Mouse (Mus musculus): ENCODE measurements around the gene 1700056E22Rik.

1700056E22Rik gene

DNA sequence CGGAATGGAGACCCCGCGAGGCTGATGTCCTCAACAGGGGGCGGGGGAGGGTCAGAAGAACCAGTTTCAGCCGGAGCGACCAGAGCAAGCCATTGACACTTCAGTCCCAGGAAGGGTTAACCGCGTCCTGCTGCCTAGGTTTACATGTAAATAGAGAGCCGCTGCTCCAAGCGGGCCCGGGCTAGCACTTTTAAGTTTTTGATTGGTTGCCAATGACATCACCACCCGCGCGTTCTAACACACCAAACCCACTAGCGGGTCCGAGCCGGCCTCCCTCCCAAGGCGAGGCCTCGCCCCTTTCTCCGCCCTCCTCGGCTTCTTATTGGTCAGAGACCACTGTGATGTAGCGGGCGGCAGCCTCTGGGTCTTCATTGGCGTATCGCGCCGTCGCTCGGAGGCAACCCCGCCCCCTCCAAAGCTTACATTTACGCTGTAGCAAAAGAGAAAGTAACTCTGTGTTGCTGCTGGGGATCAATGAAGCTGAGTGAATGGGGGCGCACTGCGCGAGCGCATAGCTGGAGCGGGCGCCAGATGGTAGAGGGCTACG is at the start of gene 1700056E22Rik:
Gene 1700056E22Rik (minus strand): TSS at position 291 of the 547 bp plus-strand sequence.
- peak; percentile 98 for DNase-seq (ENCODE audit: low read depth)

DNA sequence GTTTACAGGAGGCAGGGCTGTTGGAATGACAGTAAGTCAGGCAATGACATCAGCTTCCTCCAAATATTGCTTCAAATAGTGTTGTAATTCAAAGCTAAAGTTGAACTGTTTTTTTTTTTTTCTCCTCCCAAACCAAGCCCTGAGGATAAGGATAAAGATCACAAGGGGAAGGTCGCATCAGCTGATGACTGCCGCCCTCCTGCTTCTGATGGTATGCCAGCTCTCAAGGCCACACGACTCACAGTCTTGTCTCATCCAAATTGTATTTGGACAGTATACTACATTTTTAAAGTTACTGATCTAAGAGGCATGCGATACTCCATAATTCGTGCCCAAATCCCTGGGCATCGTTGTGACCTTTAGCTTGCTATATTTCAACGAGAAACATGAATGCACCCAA is 49.1 kb upstream of the 1700056E22Rik start:
- DNase-seq (ENCODE audit: low read depth): no peak

DNA sequence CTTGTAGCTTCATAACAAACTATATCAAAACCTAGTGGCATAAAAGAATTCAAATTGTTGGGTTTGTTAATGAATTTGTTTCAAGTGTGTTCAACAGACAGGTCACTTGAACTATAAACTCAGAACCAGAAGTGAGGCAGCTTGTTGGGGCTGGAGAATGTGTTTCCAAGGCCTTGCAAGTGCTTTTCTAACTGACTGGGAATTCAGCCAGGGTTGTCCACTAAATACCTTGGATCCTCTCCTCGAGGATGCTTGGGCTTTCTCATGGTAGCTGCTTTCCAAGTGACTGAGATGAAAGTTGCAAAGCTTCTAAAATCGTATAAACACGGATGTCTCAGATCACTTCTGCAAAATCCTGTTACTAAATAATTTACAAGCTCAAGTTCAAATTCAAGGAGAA is 48.6 kb upstream of the 1700056E22Rik start:
- DNase-seq (ENCODE audit: low read depth): no peak

GRCm38 (mm10) chr1:184079304-184079703 is 45.2 kb upstream of the 1700056E22Rik start:
- DNase-seq (ENCODE audit: low read depth): no peak

DNA sequence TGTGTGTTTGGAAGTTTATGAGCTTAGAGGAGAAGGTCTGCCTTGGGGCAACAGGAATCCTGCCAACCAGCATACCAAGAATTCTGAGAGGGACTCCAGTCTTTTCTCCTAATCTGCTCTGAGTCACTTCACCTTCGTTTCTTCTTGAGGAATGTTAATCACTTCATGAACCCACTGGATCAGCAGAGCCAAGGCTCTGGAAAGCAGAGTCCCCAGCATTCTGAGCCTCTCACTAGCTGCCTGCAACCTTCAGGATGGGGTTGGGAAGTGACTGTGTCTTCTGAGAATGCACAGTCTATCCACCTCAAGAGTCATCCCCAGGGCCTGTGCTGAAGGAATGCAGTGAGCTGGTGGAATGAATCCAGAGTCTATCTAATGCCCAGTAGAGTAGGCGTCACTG is 42.7 kb upstream of the 1700056E22Rik start:
- DNase-seq (ENCODE audit: low read depth): peak; percentile 44

GRCm38 (mm10) chr1:184076065-184076464 is 42.0 kb upstream of the 1700056E22Rik start:
- DNase-seq (ENCODE audit: low read depth): no peak

DNA sequence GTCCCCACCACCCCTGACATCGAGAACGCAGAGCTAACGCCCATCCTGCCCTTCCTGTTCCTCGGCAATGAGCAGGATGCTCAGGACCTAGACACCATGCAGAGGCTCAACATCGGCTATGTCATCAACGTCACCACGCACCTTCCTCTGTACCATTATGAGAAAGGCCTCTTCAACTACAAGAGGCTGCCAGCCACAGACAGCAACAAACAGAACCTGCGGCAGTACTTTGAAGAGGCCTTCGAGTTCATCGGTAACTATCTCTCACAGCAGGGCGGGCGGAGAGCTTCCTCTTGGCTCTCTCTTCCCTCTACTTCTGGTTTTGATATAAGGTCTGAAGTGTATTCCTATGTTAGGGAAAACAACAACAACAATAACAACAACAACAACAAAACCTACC is 34.9 kb upstream of the 1700056E22Rik start:
- DNase-seq (ENCODE audit: low read depth): no peak

GRCm38 (mm10) chr1:184067704-184068558 is 33.8 kb upstream of the 1700056E22Rik start:
- no peak for DNase-seq (ENCODE audit: low read depth)

DNA sequence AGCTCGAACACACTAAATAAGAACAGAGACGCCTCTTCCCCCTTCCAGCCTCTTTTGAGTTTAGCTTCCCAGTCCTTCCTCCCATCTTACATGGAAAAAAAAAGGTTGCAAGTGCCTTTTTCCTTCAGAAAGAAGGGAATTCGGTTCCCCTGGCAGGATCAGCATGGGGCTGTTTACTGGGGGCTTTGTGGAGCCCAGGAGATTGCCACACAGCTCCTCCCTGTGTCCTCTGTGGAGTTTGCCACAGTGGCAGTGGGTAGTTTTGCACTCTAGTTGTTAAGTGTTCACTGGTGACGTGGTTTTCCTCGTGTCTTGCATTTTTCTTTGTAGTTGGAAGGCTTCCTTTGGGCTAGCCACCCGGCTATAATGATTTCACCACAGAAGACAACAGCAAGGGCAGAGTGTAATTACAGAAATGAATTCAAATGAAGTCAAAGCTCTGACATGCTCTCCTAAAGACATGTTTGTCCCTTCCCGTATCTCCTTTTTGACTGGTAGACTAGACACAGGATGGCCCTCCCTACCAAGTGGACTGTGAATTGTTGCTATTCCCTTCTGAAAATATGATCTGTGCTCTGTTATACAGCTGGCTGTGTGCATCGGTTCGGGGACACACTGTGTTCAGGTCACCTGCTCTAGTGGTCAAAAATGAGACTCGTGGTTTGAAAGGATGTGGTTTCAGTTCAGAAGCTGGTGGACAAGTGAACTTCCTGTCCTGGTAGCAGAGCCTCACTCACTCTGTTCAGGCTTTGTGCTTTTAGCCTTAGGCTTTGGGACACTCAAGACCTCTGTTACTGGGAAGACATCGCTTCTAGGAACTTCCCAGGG is 32.6 kb upstream of the 1700056E22Rik start:
- no peak for DNase-seq (ENCODE audit: low read depth)

- no peak for DNase-seq (ENCODE audit: low read depth)
Measured at GRCm38 (mm10) chr1:184065589-184066361, 31.7 kb upstream of the 1700056E22Rik start.

DNA sequence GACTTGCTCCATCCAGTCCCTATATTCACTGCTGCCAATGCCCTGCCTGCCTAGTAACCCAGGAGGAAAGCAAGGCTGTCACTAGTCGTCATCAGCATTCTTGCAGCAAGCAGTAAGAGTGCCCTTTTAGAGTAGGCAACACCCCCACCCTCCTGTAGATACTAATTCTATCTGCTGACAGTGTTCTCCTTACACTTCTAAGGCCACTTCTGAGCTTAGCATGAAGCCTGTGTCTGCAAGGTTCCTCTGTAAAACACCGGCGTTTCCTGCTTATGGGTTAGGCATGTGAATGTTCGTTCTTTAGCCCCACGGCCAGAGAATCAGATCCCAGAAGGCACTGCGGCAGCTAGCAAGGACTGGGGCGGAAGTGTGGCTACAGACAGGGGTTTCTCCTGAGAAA is 30.2 kb upstream of the 1700056E22Rik start:
- no peak for DNase-seq (ENCODE audit: low read depth)

DNA sequence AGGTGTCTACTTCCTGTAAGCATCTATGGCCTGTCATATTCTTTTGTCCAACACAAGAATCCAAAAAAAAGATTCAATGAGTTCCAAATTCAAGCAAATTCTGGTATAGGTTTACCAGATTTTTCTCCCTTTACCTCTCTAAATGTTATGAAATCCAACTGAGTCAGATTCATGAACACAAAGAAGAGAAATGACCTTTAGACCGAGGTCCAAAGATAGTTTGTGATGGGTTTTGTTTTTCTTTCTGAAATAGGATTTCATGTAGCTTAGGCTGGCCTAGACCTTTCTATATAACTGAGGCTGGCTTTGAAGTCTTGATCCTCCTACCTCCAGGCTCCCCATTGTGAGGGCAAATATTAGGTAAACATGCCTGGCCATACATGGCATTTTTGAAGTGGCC is 27.8 kb upstream of the 1700056E22Rik start:
- DNase-seq (ENCODE audit: low read depth): no peak

- DNase-seq (ENCODE audit: low read depth): no peak
Measured at GRCm38 (mm10) chr1:184060828-184061734, 27.0 kb upstream of the 1700056E22Rik start.

DNA sequence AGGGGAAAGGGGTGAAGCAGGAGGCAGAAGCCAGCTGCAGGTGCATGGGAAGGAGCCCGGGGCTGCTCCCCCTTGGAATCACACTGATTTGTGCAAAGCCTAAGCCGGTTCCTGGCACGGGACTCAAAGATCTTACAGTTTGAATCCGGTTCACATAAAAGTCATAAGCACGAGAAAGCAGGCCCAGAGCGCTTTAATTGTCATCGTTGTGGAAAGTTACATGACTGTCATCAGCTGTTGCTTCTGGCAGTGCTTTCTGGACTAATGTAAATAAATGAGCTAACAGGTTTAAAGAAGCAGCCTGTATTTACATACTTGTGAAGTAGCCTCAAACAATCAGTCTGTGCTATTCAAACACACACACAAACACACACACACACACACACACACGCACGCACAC is 26.3 kb upstream of the 1700056E22Rik start:
- DNase-seq (ENCODE audit: low read depth): no peak

GRCm38 (mm10) chr1:184059814-184060213 is 25.7 kb upstream of the 1700056E22Rik start:
- no peak for DNase-seq (ENCODE audit: low read depth)

GRCm38 (mm10) chr1:184058206-184058605 is 24.1 kb upstream of the 1700056E22Rik start:
- DNase-seq (ENCODE audit: low read depth): no peak

DNA sequence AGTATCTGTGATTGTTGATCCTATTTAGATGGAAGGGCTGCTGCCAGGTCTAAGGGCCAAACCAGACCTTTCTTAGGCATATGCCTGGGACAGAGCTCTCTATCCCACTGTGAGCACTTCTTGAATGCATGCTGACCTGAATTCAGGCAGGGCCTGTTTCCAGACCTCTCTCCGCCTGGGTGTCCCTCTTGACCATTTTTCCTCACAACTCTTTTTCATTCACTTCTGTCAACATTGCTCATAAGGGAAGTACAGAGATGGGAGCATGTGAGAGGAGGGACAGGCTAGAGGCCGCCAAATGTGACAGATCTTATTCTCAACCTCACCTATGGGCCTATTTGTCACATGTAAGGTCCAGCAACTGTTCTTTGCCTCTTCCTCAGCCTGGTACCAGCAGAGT is 20.1 kb upstream of the 1700056E22Rik start:
- DNase-seq (ENCODE audit: low read depth): no peak

- DNase-seq (ENCODE audit: low read depth): no peak
Measured at GRCm38 (mm10) chr1:184053711-184054110, 19.6 kb upstream of the 1700056E22Rik start.

DNA sequence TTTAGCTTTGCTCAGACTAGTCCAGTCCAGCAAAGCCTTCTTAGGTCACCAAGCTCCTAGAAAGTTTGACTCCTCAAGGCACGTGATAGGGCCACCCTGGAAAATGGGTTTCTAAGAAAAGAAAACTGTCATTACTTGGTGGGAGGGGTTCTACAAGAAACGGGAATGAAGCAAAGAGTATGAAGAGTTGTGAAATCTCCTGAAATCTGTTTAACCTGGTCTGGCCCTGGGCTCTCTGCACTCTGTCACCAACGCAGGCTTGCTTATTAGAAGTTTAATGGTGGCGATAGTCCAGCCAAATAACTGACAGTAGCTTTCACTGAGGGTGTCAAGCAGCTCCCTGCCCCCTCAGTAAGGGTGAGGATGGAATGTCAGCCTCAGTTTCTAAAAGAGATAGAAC is 19.0 kb upstream of the 1700056E22Rik start:
- DNase-seq (ENCODE audit: low read depth): no peak

- no peak for DNase-seq (ENCODE audit: low read depth)
Measured at GRCm38 (mm10) chr1:184052331-184052730, 18.2 kb upstream of the 1700056E22Rik start.

GRCm38 (mm10) chr1:184051824-184052223 is 17.7 kb upstream of the 1700056E22Rik start:
- no peak for DNase-seq (ENCODE audit: low read depth)
